Mouse (Mus musculus) embryonic facial prominence, embryonic 15.5 days (tissue): ENCODE data around the gene Itgb4. TPM values are rescaled to one million over a fixed set of nuclear protein-coding genes. Genes with fewer than 3 reads are reported as not detected.
A peak's percentile ranks its signal among the peaks of the same experiment; 100 is the strongest.

Experiments
- ATAC-seq: fragments of 200-750 bp; cut with Nextera tagmentation; 2 replicates; pipeline ENCODE4 v1.8.0; 2017; ENCODE audit warnings: low read depth, moderate TSS enrichment; ENCODE audit not compliant: insufficient number of reproducible peaks, low FRiP score, low TSS enrichment
- H3K27ac ChIP-seq: fragments of 300-500 bp; sonication (generic); replicated peaks from 2 replicates; pipeline ENCODE4 v1.5.1; 2015; ENCODE audit warnings: mild to moderate bottlenecking, inconsistent platforms
- H3K27me3 ChIP-seq: fragments of 300-500 bp; sonication (generic); 2 replicates; pipeline ENCODE4 v1.6.1; 2015; ENCODE audit warnings: inconsistent platforms
- H3K36me3 ChIP-seq: fragments of 300-500 bp; sonication (generic); 2 replicates; pipeline ENCODE4 v1.6.1; 2015; ENCODE audit warnings: mild to moderate bottlenecking, inconsistent platforms
- H3K4me1 ChIP-seq: fragments of 300-500 bp; sonication (generic); 2 replicates; pipeline ENCODE4 v1.6.1; 2015; ENCODE audit warnings: inconsistent platforms
- H3K4me2 ChIP-seq: fragments of 300-500 bp; sonication (generic); replicated peaks from 2 replicates; pipeline ENCODE4 v1.6.1; 2015; ENCODE audit warnings: mild to moderate bottlenecking, inconsistent platforms
- H3K4me3 ChIP-seq: fragments of 300-500 bp; sonication (generic); replicated peaks from 2 replicates; pipeline ENCODE4 v1.5.1; 2015; ENCODE audit warnings: mild to moderate bottlenecking, inconsistent platforms
- H3K9ac ChIP-seq: fragments of 300-500 bp; sonication (generic); 2 replicates; pipeline ENCODE4 v1.6.1; 2015; ENCODE audit warnings: inconsistent platforms
- H3K9me3 ChIP-seq: fragments of 300-500 bp; sonication (generic); replicated peaks from 2 replicates; pipeline ENCODE4 v1.6.1; 2016; ENCODE audit warnings: inconsistent platforms
- WGBS: fragments of 180-500 bp; shearing (Covaris S2); methylation state at CpG from one replicate; pipeline ENCODE4 v1.1.7; 2015; 5-methylcytosine and 5-hydroxymethylcytosine counted together
- polyA plus RNA-seq: library from polyadenylated mRNA; unstranded; fragments of >200 nt; fragmentation: Nextera tagmentation; extraction: Ambion mirVana; gene quantifications from 2 replicates; pipeline ENCODE4 v1.2.1, GENCODE M21; 2015

Itgb4 gene
- polyA plus RNA-seq, 1 experiment from 2014 or later, result 21.5 TPM

GRCm38 (mm10) chr11:116000607-116001006 is 26.1 kb downstream of the Itgb4 start:
- H3K9ac ChIP-seq, result no peak overlapping the region
- ATAC-seq, result no peak
- no peaks in the 10 kb centered on the region for H3K27me3 ChIP-seq
- 27% methylated on average over 10 of the region's 10 CpGs for WGBS
- no peaks in the 10 kb centered on the region for H3K36me3 ChIP-seq
- H3K9me3 ChIP-seq, result no peaks in the 10 kb centered on the region
- no peak overlapping the region for H3K4me2 ChIP-seq
- H3K4me1 ChIP-seq, result peaks cover 29% of the 10 kb centered on the region
- H3K27ac ChIP-seq, result no peak overlapping the region
- H3K4me3 ChIP-seq, result no peak overlapping the region

- Histone ChIP-seq H3K9me3 (no peaks in the 10 kb centered on the region), H3K9ac (no peak overlapping the region), H3K4me2 (no peak overlapping the region), H3K27me3 (no peaks in the 10 kb centered on the region), H3K4me1 (peaks cover 40% of the 10 kb centered on the region), H3K27ac (no peak overlapping the region), H3K36me3 (0 out of 2 replicates have a peak, but pooled peaks cover 2% of the 10 kb centered on the region), H3K4me3 (no peak overlapping the region)
- no peak for ATAC-seq
- WGBS, result 69% methylated on average over 6 of the region's 6 CpGs
Measured at GRCm38 (mm10) chr11:116001725-116002124, 27.2 kb downstream of the Itgb4 start.

- 84% methylated on average over 3 of the region's 3 CpGs for WGBS
- H3K27me3 ChIP-seq, result no peaks in the 10 kb centered on the region
- no peak overlapping the region for H3K27ac ChIP-seq
- no peaks in the 10 kb centered on the region for H3K9me3 ChIP-seq
- no peak overlapping the region for H3K4me3 ChIP-seq
- no peak overlapping the region for H3K4me2 ChIP-seq
- H3K36me3 ChIP-seq, result peaks cover 14% of the 10 kb centered on the region; the same call in 1 of the 2 replicates
- H3K4me1 ChIP-seq, result peaks cover 43% of the 10 kb centered on the region
- ATAC-seq, result no peak
- H3K9ac ChIP-seq, result no peak overlapping the region
Measured at GRCm38 (mm10) chr11:116002894-116003293, 28.4 kb downstream of the Itgb4 start.

- Histone ChIP-seq H3K4me1 (peaks cover 50% of the 10 kb centered on the region), H3K27ac (peak overlapping the region; percentile 85), H3K9ac (peak overlapping the region; percentile 42; the same call in 1 of the 2 replicates), H3K4me3 (peak overlapping the region; percentile 40), H3K9me3 (no peaks in the 10 kb centered on the region), H3K4me2 (peak overlapping the region; percentile 69), H3K27me3 (no peaks in the 10 kb centered on the region), H3K36me3 (peaks cover 28% of the 10 kb centered on the region)
- no peak for ATAC-seq
- 30% methylated on average over 8 of the region's 8 CpGs for WGBS
Measured at GRCm38 (mm10) chr11:116004186-116004823, 29.8 kb downstream of the Itgb4 start.

GRCm38 (mm10) chr11:116004840-116005700 is 30.6 kb downstream of the Itgb4 start:
- peak overlapping the region; percentile 85 for H3K27ac ChIP-seq
- peak overlapping the region; percentile 69 for H3K4me2 ChIP-seq
- peaks cover 47% of the 10 kb centered on the region for H3K4me1 ChIP-seq
- H3K9ac ChIP-seq, result peak overlapping the region; percentile 42
- H3K36me3 ChIP-seq, result peaks cover 35% of the 10 kb centered on the region
- 4% methylated on average over 54 of the region's 54 CpGs for WGBS
- H3K4me3 ChIP-seq, result peak overlapping the region; percentile 40
- H3K27me3 ChIP-seq, result no peaks in the 10 kb centered on the region
- H3K9me3 ChIP-seq, result no peaks in the 10 kb centered on the region
- peak; percentile 80 for ATAC-seq

- Histone ChIP-seq H3K4me1 (peaks cover 44% of the 10 kb centered on the region), H3K9ac (0 out of 2 replicates have a peak overlapping the region, but pooled peaks have one; percentile 28), H3K27ac (peak overlapping the region; percentile 85), H3K36me3 (peaks cover 37% of the 10 kb centered on the region), H3K4me3 (peak overlapping the region; percentile 40), H3K9me3 (no peaks in the 10 kb centered on the region), H3K27me3 (no peaks in the 10 kb centered on the region), H3K4me2 (peak overlapping the region; percentile 69)
- WGBS, result 58% methylated on average over 9 of the region's 9 CpGs
- ATAC-seq, result no peak
Measured at GRCm38 (mm10) chr11:116005701-116006419, 31.4 kb downstream of the Itgb4 start.

GRCm38 (mm10) chr11:116007095-116007850 is 32.8 kb downstream of the Itgb4 start:
- no peak overlapping the region for H3K4me3 ChIP-seq
- H3K9me3 ChIP-seq, result no peaks in the 10 kb centered on the region
- H3K27ac ChIP-seq, result no peak overlapping the region
- peaks cover 37% of the 10 kb centered on the region for H3K36me3 ChIP-seq
- WGBS, result 86% methylated on average over 28 of the region's 28 CpGs
- ATAC-seq, result no peak
- H3K9ac ChIP-seq, result no peak overlapping the region
- no peak overlapping the region for H3K4me2 ChIP-seq
- H3K27me3 ChIP-seq, result no peaks in the 10 kb centered on the region
- peaks cover 57% of the 10 kb centered on the region for H3K4me1 ChIP-seq

GRCm38 (mm10) chr11:116008411-116008810 is 33.9 kb downstream of the Itgb4 start:
- Histone ChIP-seq H3K27ac (no peak overlapping the region), H3K36me3 (peaks cover 37% of the 10 kb centered on the region), H3K9me3 (no peaks in the 10 kb centered on the region), H3K27me3 (no peaks in the 10 kb centered on the region), H3K4me3 (no peak overlapping the region), H3K4me2 (no peak overlapping the region), H3K4me1 (peaks cover 62% of the 10 kb centered on the region), H3K9ac (no peak overlapping the region)
- WGBS, result 82% methylated on average over 11 of the region's 11 CpGs
- no peak for ATAC-seq

- H3K36me3 ChIP-seq, result peaks cover 37% of the 10 kb centered on the region
- no peak overlapping the region for H3K4me3 ChIP-seq
- H3K4me2 ChIP-seq, result no peak overlapping the region
- no peak overlapping the region for H3K9ac ChIP-seq
- ATAC-seq, result no peak
- H3K9me3 ChIP-seq, result no peaks in the 10 kb centered on the region
- peaks cover 61% of the 10 kb centered on the region for H3K4me1 ChIP-seq
- 86% methylated on average over 13 of the region's 13 CpGs for WGBS
- no peak overlapping the region for H3K27ac ChIP-seq
- no peaks in the 10 kb centered on the region for H3K27me3 ChIP-seq
Measured at GRCm38 (mm10) chr11:116008832-116009375, 34.4 kb downstream of the Itgb4 start.

- Histone ChIP-seq H3K36me3 (peaks cover 37% of the 10 kb centered on the region), H3K9ac (no peak overlapping the region), H3K4me3 (no peak overlapping the region), H3K27ac (no peak overlapping the region), H3K4me1 (peaks cover 53% of the 10 kb centered on the region), H3K9me3 (no peaks in the 10 kb centered on the region), H3K4me2 (no peak overlapping the region), H3K27me3 (no peaks in the 10 kb centered on the region)
- 95% methylated on average over 11 of the region's 11 CpGs for WGBS
- ATAC-seq, result no peak
Measured at GRCm38 (mm10) chr11:116009661-116010060, 35.2 kb downstream of the Itgb4 start.
